Mouse (Mus musculus) lung, postnatal 0 days (tissue): ENCODE results near the gene Lhfpl4.

Experiments used
- CTCF ChIP-seq: IDR thresholded peaks from 2 replicates; pipeline ENCODE4 v1.5.1; 2016; ENCODE audit warnings: antibody characterized with exemption, mild to moderate bottlenecking
- EP300 ChIP-seq: IDR thresholded peaks from 2 replicates; pipeline ENCODE4 v1.6.1; 2016; ENCODE audit warnings: antibody characterized with exemption, mild to moderate bottlenecking, control low read depth

DNA sequence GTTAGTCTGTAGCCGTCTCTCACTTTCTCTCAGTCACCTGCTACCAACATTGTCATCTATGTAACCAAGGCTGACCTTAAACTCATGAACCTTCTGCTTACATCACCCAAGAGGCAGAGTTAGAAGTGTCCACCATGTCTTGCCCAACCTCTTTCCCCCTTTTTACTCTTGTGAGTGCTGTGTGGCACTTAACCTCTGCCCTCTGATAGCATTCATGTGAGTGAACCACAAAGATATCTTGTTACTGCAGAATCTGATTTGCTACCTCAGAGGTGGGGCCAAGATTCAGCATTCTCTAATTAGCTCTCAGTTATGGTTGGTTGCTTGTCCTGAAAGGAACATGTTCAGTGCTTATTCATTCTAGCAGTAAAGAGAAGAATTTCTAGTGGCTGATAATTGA lies 47.6 kb upstream of the Lhfpl4 start:
- TF ChIP-seq CTCF (no peak), EP300 (no peak)
